Mouse (Mus musculus) megakaryocyte, adult 5-6 weeks (primary cell): ENCODE data around the gene Slco1a4. TPM values are rescaled to one million over a fixed set of nuclear protein-coding genes. Genes with fewer than 3 reads are reported as not detected.
"Not testable (repeated sequence)": the region's sequence is repeated elsewhere in the genome, so short reads cannot be mapped to it uniquely, and the experiment has no call there.

Experiments used
- ATAC-seq: 2 replicates; pipeline ENCODE4 v1.8.0; 2016; ENCODE audit warnings: mild to moderate bottlenecking, inconsistent platforms; ENCODE audit not compliant: poor library complexity, severe bottlenecking
- total RNA-seq, 2 experiments: library from RNA; stranded (forward) in 1 of 2; stranded (reverse) in 1 of 2; fragments of 153-499, 151-499 nt in 1 of 2; fragments of 221-1000, 200-1000 nt in 1 of 2; gene quantifications; 2 replicates each; pipeline versions ENCODE4 v1.2.3 to v1.2.4; 2015 to 2017

Gene Slco1a4
- not detected in 2 replicates for total RNA-seq (2015)
- total RNA-seq (2017): not detected in 2 replicates

GRCm38 (mm10) chr6:141856085-141856484 is at the start of gene Slco1a4:
Gene Slco1a4, minus strand, starts transcription at chr6:141856199.
- ATAC-seq: no peak

- ATAC-seq: no peak
These were observed 42.2 kb upstream of the Slco1a4 start for GRCm38 (mm10) chr6:141898197-141898596.

- no peak for ATAC-seq
These were observed 33.7 kb upstream of the Slco1a4 start for GRCm38 (mm10) chr6:141889723-141890122.

- ATAC-seq: no peak
These were observed 32.2 kb upstream of the Slco1a4 start for GRCm38 (mm10) chr6:141888248-141888647.

- ATAC-seq: no peak
These were observed 26.6 kb upstream of the Slco1a4 start for GRCm38 (mm10) chr6:141882581-141882980.

GRCm38 (mm10) chr6:141875742-141876141 is 19.7 kb upstream of the Slco1a4 start:
- ATAC-seq: not testable (repeated sequence)

GRCm38 (mm10) chr6:141871711-141872110 is 15.7 kb upstream of the Slco1a4 start:
- ATAC-seq: no peak

- no peak for ATAC-seq
These were observed 12.7 kb upstream of the Slco1a4 start for GRCm38 (mm10) chr6:141868735-141869134.

GRCm38 (mm10) chr6:141866026-141866425 is 10.0 kb upstream of the Slco1a4 start:
- no peak for ATAC-seq

GRCm38 (mm10) chr6:141857735-141858531 is 1.9 kb upstream of the Slco1a4 start:
- ATAC-seq: no peak

GRCm38 (mm10) chr6:141853616-141854015 is 2.4 kb downstream of the Slco1a4 start:
- ATAC-seq: no peak

- no peak for ATAC-seq
These were observed 6.9 kb downstream of the Slco1a4 start for GRCm38 (mm10) chr6:141849051-141849450.

- ATAC-seq: no peak
These were observed 58.2 kb downstream of the Slco1a4 start for GRCm38 (mm10) chr6:141797837-141798236.

GRCm38 (mm10) chr6:141774476-141774875 is 81.5 kb downstream of the Slco1a4 start:
- no peak for ATAC-seq

GRCm38 (mm10) chr6:141773710-141774109 is 82.3 kb downstream of the Slco1a4 start, which contains the start of gene Gm5724:
Gene Gm5724, minus strand, starts transcription at chr6:141773810.
- no peak for ATAC-seq

Other genes with a start within 250 kb of the Slco1a4 start
- gene Slco1b2, start 226.7 kb downstream of the Slco1a4 start, total RNA-seq (2015): not detected in 2 replicates
- not detected in 2 replicates for gene Slco1b2, start 226.7 kb downstream of the Slco1a4 start, total RNA-seq (2017)
- not detected in 2 replicates for gene Gm5724, start 82.4 kb downstream of the Slco1a4 start, total RNA-seq (2015)
- gene Gm5724, start 82.4 kb downstream of the Slco1a4 start, total RNA-seq (2017): not detected in 2 replicates
- not detected in 2 replicates for gene Slco1a1, start 90.8 kb upstream of the Slco1a4 start, total RNA-seq (2015)
- not detected in 2 replicates for gene Slco1a1, start 90.8 kb upstream of the Slco1a4 start, total RNA-seq (2017)
- gene Gm6614, start 155.2 kb upstream of the Slco1a4 start, total RNA-seq (2015): not detected in 2 replicates
- not detected in 2 replicates for gene Gm6614, start 155.2 kb upstream of the Slco1a4 start, total RNA-seq (2017)